Mouse (Mus musculus): ENCODE data around the gene Tmem107. TPM values are rescaled to one million over a fixed set of nuclear protein-coding genes. Genes with fewer than 3 reads are reported as not detected.

The Tmem107 gene
- polyA plus RNA-seq, 1 experiment from 2014 or later = 45.1 TPM

GRCm38 (mm10) chr11:69060448-69061254 lies 10.0 kb upstream of the Tmem107 start:
- Histone ChIP-seq H3K4me2 (replicated peaks) (peak overlapping the region; percentile 93), H3K27me3 (peaks cover 8% of the 10 kb centered on the region; the same call in 1 of the 2 replicates), H3K4me3 (peak overlapping the region; percentile 85), H3K4me1 (peaks cover 29% of the 10 kb centered on the region), H3K27ac (replicated peaks) (peak overlapping the region; percentile 92), H3K9me3 (no peaks in the 10 kb centered on the region), H3K9ac (replicated peaks) (peak overlapping the region; percentile 87), H3K36me3 (no peaks in the 10 kb centered on the region)
- ATAC-seq (ENCODE audit: low FRiP score, low read depth) = no peak
- 1% methylated on average over 40 of the region's 40 CpGs for WGBS

DNA sequence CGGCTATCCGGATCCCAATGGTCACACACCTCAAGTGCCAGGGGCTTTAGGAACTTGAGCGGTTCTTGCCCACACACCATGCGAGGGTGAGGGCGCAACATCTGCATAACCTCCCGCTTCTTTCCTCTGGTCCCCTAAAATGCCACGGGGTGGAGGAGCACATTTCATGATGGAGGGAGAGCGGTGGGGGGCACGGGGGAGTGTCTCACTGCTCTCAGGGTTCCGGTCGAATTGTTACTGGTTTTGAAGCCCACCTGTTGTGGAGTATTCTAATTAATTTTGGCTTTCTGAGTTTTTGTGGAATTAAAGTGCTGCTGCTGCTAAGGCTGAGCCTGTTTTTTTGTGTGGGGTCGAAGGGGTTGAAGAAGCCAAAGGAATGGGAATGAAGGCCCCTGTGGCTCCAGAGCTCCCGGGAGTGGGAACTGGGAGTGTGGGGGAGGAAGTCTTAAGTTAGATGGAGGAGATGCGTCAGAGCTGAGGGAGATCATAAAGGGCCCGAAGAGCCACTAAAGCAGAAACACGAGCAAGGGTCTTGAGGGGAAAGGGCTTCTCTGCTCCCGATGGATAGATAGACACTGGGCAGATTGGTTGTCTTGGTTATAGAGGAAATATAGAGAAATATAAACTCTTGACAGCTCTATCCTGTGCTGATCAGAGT lies 9.2 kb upstream of the Tmem107 start:
- Histone ChIP-seq H3K9ac (replicated peaks) (peak overlapping the region; percentile 87), H3K4me3 (peak overlapping the region; percentile 85), H3K4me2 (replicated peaks) (peak overlapping the region; percentile 93), H3K4me1 (peaks cover 36% of the 10 kb centered on the region), H3K27ac (replicated peaks) (no peak overlapping the region), H3K36me3 (no peaks in the 10 kb centered on the region), H3K9me3 (no peaks in the 10 kb centered on the region), H3K27me3 (peaks cover 14% of the 10 kb centered on the region)
- 8% methylated on average over 17 of the region's 17 CpGs for WGBS
- no peak for ATAC-seq (ENCODE audit: low FRiP score, low read depth)

DNA sequence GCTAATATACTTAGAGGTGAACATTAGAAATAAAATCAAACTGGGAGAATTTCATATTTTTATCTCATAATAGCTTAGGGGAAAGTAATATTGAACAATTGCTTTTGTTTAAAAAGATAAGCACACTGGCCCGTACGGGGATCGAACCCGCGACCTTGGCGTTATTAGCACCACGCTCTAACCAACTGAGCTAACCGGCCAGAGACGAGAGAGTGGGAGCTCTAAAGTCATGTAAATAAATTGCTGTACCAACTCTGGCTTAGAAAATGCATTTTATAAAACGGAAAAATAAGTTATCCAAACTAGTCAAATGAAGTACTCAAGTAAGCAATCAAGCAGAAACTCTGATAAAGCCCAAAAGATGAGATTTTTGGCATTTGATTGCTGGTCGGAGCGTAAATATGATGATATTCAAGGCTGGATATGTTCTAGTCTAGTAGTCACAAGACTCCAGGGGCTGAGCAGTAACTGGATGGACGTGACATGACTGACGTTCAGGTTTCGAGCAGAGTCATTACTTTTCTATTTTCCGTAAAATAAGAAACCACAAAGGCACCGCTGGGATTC lies 8.3 kb upstream of the Tmem107 start:
- WGBS = under 1% methylated on average over 17 of the region's 17 CpGs
- Histone ChIP-seq H3K9ac (replicated peaks) (no peak overlapping the region), H3K4me1 (peaks cover 40% of the 10 kb centered on the region), H3K36me3 (no peaks in the 10 kb centered on the region), H3K4me3 (peak overlapping the region; percentile 85), H3K27ac (replicated peaks) (no peak overlapping the region), H3K4me2 (replicated peaks) (peak overlapping the region; percentile 93), H3K9me3 (no peaks in the 10 kb centered on the region), H3K27me3 (peaks cover 15% of the 10 kb centered on the region)
- no peak for ATAC-seq (ENCODE audit: low FRiP score, low read depth)

DNA sequence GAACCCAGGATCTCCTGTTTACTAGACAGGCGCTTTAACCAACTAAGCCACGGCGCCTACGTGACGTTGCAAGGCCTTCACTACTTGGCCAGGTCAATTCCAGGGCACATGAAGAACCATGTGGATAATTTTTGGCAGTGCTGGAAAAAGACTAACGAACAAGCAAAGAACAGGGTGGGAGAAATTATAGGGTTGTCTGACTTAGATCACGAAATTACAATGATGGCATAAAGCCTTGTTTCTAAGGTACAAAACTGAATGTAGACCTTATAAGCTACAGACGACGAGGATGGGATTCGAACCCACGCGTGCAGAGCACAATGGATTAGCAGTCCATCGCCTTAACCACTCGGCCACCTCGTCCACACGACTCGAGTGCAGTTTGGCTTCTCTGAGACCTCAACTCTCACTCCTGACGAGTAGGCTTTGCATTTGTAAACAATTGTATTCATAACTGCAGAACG lies 7.8 kb upstream of the Tmem107 start:
- H3K27ac ChIP-seq (replicated peaks) = peak overlapping the region; percentile 66; the same call in 1 of the 2 replicates
- ATAC-seq (ENCODE audit: low FRiP score, low read depth) = no peak
- H3K4me2 ChIP-seq (replicated peaks) = peak overlapping the region; percentile 66
- no peaks in the 10 kb centered on the region for H3K9me3 ChIP-seq
- peak overlapping the region; percentile 70 for H3K4me3 ChIP-seq
- no peak overlapping the region for H3K9ac ChIP-seq (replicated peaks)
- WGBS = 0% methylated on average over 19 of the region's 19 CpGs
- H3K27me3 ChIP-seq = peaks cover 15% of the 10 kb centered on the region
- peaks cover 40% of the 10 kb centered on the region for H3K4me1 ChIP-seq
- H3K36me3 ChIP-seq = no peaks in the 10 kb centered on the region

DNA sequence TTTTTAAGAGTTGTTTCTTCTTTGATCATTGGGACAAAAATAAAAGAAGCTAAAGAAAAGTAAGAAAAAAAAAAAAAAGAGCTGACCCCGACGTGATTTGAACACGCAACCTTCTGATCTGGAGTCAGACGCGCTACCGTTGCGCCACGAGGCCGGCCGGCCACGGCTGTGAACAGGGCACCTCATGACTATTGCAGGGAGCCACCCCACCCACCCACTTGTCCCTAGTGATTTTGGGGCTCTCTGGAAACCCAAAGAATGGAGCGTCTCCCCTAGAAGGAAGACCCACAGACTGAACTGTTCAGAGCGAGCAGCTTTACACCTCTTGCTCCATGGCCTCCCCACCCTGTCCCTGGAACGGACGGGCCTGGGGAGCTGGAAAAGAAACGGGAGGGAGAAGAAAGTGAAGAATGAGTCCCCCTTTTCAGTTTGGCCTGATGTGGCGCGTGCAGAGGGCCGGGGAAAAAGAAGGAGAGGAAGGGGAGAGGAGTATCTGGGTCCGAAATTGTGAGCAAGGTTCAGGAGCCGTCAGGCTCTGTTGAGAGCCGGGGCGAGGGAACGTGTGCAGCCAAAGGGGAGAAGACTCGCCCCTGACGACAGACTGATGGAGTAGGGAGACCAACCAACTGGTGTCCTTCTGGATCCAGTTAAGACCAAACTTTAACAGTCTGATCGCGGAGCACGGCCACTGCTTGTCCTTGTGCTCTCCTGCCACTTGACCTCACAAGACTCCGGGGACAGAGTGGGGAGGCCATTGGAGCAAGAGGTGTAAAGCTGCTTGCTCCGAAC lies 7.0 kb upstream of the Tmem107 start:
- H3K36me3 ChIP-seq = no peaks in the 10 kb centered on the region
- under 1% methylated on average over 31 of the region's 31 CpGs for WGBS
- peak overlapping the region; percentile 66 for H3K4me2 ChIP-seq (replicated peaks)
- H3K9me3 ChIP-seq = no peaks in the 10 kb centered on the region
- peak; percentile 27; the same call in 1 of the 2 replicates for ATAC-seq (ENCODE audit: low FRiP score, low read depth)
- H3K4me3 ChIP-seq = peak overlapping the region; percentile 70
- H3K27ac ChIP-seq (replicated peaks) = peak overlapping the region; percentile 71
- H3K4me1 ChIP-seq = peaks cover 36% of the 10 kb centered on the region
- peak overlapping the region; percentile 67 for H3K9ac ChIP-seq (replicated peaks)
- peaks cover 15% of the 10 kb centered on the region for H3K27me3 ChIP-seq

DNA sequence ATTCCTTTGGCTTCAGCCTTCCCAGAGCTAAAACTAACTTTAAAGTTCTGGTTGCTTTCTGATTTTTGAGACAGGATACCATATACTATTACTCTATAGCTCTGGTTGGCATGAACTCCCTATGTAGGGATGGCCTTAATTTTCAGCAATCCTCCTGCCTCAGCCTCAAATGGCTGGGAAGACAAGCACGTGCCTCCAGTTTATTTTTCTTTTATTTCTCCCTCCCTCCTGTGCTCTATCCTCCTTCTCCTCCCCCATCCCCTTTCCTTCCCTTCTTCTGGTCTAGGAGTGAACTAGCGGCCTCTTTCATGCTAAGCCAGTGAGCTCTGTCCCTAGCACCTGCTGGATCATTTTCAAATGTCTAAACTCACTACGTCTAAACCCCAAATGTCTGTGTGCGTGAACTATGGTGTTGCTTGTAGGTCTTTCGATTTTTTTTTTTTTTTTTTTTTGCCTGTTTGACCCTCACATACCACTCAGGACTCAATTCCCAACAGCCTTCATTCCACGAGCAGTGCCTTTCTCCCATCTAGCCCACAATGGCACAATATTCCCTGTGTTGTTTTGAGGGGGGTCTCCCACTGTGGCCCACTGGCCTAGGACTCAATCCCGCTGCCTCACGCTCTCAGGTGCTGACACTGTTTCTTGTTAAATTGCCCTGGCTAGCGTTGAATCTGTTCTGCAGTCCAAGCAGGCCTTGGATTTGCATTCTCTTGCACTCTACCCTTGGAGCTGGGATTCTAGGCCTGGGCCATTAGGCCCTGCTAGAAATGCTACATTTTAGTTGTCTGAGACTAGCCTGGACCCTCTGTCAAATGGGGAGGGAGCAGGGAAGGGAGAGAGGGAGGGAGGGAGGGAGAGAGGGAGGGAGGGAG lies 6.1 kb upstream of the Tmem107 start:
- H3K36me3 ChIP-seq = no peaks in the 10 kb centered on the region
- H3K27me3 ChIP-seq = peaks cover 15% of the 10 kb centered on the region
- H3K4me3 ChIP-seq = peak overlapping the region; percentile 70
- H3K4me2 ChIP-seq (replicated peaks) = peak overlapping the region; percentile 66
- peak overlapping the region; percentile 71; the same call in 1 of the 2 replicates for H3K27ac ChIP-seq (replicated peaks)
- H3K9me3 ChIP-seq = no peaks in the 10 kb centered on the region
- 49% methylated on average over 9 of the region's 9 CpGs for WGBS
- H3K9ac ChIP-seq (replicated peaks) = peak overlapping the region; percentile 67
- ATAC-seq (ENCODE audit: low FRiP score, low read depth) = no peak
- H3K4me1 ChIP-seq = peaks cover 34% of the 10 kb centered on the region

DNA sequence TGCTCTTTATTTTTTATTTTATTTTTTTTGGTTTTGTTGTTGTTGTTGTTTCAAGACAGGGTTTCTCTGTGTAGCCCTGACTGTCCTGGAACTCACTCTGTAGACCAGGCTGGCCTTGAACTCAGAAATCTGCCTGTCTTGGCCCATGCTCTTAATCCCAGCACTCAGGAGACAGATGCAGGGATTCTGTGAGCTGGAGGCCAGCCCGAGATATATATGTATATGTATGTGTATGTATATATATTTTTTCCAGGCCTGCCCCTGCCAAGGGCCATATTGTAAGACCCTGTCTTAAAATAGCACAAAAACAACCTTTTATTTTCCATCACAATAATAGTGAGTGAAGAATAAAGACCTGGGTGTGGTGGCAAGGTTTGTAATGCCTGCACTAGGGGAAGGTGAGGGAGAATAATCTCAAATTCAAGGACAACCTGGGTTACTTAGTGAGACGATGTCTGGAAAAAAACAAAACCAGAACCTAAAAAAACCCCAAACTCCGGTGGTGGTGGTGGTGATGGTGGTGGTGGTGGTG lies 5.1 kb upstream of the Tmem107 start:
- H3K27me3 ChIP-seq = peaks cover 15% of the 10 kb centered on the region
- H3K4me3 ChIP-seq = peak overlapping the region; percentile 44; the same call in 1 of the 2 replicates
- peak overlapping the region; percentile 90; the same call in 1 of the 2 replicates for H3K4me2 ChIP-seq (replicated peaks)
- no peaks in the 10 kb centered on the region for H3K36me3 ChIP-seq
- no peaks in the 10 kb centered on the region for H3K9me3 ChIP-seq
- ATAC-seq (ENCODE audit: low FRiP score, low read depth) = no peak
- H3K4me1 ChIP-seq = peaks cover 35% of the 10 kb centered on the region
- H3K27ac ChIP-seq (replicated peaks) = no peak overlapping the region
- no peak overlapping the region for H3K9ac ChIP-seq (replicated peaks)
- WGBS = 59% methylated on average over 3 of the region's 3 CpGs

DNA sequence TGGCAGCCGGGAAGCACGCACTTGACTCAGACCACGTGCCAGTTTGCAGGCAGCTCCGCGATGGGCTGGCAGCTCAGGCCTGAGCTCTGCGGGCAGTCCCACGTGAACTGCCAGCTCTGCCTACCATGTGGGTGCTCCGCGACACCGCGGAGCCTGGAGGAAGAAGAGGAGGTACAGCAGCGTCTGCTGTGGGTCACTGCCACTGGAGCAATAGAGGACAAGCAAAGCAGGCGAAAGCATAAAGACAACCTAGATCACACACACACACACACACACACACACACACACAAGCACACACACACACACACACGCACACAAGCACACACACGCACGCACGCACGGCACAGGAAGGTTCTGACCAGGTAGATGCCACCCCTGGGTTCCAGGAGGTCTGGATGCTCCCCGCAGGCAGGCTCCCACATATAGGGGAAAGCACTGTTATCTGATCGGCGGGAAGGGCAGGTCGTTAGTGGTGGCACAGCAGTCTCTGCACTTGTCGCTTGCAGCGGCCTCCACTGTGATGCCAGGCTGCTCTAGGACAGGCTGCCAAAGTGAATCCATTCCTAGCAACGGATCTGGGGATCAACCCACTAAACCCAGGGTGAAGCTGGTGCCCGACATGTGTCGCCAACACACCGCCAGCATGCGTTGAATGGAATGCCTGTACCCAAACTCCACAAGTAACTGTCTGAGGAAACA lies 4.3 kb upstream of the Tmem107 start:
- H3K9me3 ChIP-seq = no peaks in the 10 kb centered on the region
- H3K27ac ChIP-seq (replicated peaks) = no peak overlapping the region
- H3K4me2 ChIP-seq (replicated peaks) = peak overlapping the region; percentile 90
- 1% methylated on average over 27 of the region's 29 CpGs for WGBS
- H3K9ac ChIP-seq (replicated peaks) = peak overlapping the region; percentile 69
- no peaks in the 10 kb centered on the region for H3K36me3 ChIP-seq
- H3K4me3 ChIP-seq = peak overlapping the region; percentile 44
- ATAC-seq (ENCODE audit: low FRiP score, low read depth) = no peak
- peaks cover 31% of the 10 kb centered on the region for H3K4me1 ChIP-seq
- peaks cover 11% of the 10 kb centered on the region for H3K27me3 ChIP-seq

DNA sequence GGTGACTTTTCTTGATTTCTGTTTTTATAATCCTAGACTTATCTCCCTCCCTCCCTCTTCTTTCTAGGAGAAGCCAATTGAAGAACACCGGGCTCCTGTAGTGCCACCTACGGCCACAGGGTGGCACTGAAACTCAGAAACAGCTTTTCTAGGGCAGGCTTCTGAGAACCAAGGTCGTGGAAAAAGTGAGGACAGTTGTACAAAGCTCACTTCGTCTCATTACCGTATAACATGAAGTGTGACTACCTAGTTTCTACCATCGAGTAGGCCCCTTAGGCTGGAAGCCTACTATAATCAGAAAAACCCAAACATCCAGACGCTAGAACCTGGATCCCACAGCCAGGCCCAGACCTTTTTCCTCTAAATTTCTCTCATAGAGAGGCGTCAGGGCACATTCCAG lies 3.6 kb upstream of the Tmem107 start:
- H3K27me3 ChIP-seq = peaks cover 8% of the 10 kb centered on the region
- H3K4me1 ChIP-seq = peaks cover 33% of the 10 kb centered on the region
- peak overlapping the region; percentile 44 for H3K4me3 ChIP-seq
- H3K4me2 ChIP-seq (replicated peaks) = peak overlapping the region; percentile 90
- no peak overlapping the region for H3K9ac ChIP-seq (replicated peaks)
- ATAC-seq (ENCODE audit: low FRiP score, low read depth) = no peak
- H3K36me3 ChIP-seq = no peaks in the 10 kb centered on the region
- WGBS = 7% methylated on average over 8 of the region's 8 CpGs
- no peaks in the 10 kb centered on the region for H3K9me3 ChIP-seq
- H3K27ac ChIP-seq (replicated peaks) = no peak overlapping the region

GRCm38 (mm10) chr11:69067601-69068000 lies 3.0 kb upstream of the Tmem107 start:
- Histone ChIP-seq H3K4me1 (peaks cover 40% of the 10 kb centered on the region), H3K4me2 (replicated peaks) (no peak overlapping the region), H3K36me3 (no peaks in the 10 kb centered on the region), H3K9me3 (no peaks in the 10 kb centered on the region), H3K27ac (replicated peaks) (no peak overlapping the region), H3K9ac (replicated peaks) (no peak overlapping the region), H3K27me3 (peaks cover 8% of the 10 kb centered on the region), H3K4me3 (no peak overlapping the region)
- ATAC-seq (ENCODE audit: low FRiP score, low read depth) = no peak
- 58% methylated on average over 6 of the region's 6 CpGs for WGBS
